Mouse (Mus musculus) layer of hippocampus, postnatal 10 days (tissue): ENCODE measurements around the gene Zfp984. TPM values are rescaled to one million over a fixed set of nuclear protein-coding genes. Genes with fewer than 3 reads are reported as not detected.
"Not testable (repeated sequence)": the region's sequence is repeated elsewhere in the genome, so short reads cannot be mapped to it uniquely, and the experiment has no call there.

Experiments used
- DNase-seq, 2 experiments: peaks; one replicate each; pipeline ENCODE4 v3.0.0; 2021; ENCODE audit warnings: low spot score in 2 of 2
- long read RNA-seq: library from polyadenylated mRNA; stranded (forward); transcript quantifications from one replicate; pipeline ENCODE4 v2.0.0, GENCODE M21; 2023
- total RNA-seq, 2 experiments: library from RNA; stranded (reverse); gene quantifications; 2 replicates each; pipeline ENCODE4 v1.2.3; 2021

Gene Zfp984
- total RNA-seq, result 1 to 10 TPM; 3.4 to 4.2 TPM
- long read RNA-seq, partial matches to known transcripts, result 0 of 1 reads
- long read RNA-seq, other reads (novel, unspliced or antisense), result 1 of 1 reads

DNA sequence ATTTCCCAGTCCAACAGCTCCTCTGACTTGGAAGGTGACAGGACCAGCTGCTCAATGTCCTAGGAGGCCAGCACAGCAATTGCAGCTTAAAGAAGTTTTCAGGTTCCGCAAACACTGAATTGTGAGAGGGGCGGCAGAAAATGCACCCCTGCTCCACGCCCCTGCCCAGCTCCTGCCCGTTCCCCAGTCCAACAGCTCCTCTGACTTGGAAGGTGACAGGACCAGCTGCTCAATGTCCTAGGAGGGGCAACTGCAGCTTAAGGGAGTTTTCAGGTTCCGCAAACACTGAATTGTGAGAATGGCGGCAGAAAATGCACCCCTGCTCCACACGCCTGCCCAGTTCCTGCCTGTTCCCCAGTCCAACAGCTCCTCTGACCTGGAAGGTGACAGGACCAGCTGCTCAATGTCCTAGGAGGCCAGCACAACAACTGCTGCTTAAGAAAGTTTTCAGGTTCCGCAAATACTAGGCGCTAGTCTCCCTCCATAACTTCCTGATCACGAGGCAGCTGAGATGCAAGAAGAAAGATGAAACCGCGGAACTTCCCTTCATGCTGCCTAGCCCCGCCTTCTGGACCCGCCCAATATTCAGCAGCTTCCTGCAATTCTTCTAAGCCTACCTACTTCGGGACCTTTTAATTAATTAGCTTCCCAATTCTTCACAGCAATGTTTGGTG is at the start of gene Zfp984:
Zfp984 (minus strand) TSS at position 497 of the 674 bp plus-strand sequence.
- not testable (repeated sequence) for DNase-seq

DNA sequence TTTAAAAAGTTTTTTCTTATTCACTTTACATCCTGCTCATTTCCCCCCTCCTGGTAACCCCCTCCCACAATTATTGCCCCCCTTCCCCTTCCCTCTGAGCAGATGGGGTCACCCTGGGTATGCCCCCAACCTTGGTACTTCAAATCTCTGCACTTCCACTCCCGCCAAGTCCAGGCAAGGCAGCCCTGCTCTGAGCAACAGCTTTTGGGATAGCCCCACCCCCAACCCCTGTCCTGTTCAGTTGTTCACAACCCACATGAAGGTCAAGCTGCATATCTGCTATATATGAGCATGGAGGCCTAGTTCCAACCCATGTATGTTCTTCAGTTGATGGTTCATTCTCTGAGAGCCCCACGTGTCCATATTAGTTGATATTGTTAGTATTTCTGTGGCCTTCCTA is 41.2 kb upstream of the Zfp984 start:
- no peak for DNase-seq

DNA sequence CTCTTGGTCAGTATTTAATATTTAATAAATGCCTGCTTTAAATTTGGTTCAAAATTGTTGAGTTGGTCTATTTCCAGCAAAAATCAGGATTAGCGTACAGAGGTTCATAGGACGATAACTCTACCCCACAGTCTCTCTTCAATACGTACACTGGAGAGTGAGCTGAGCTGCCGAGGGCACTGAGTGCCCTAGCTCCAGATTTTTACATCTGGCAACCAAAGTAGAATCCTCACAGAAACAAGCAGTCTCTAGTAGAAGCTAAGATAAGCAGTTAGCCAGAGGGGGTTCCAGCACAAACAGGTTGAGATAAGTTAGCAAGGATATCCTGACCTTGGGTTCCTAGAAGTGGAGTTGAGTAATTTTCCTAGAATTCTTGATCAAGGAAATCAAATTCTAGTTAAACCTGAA is 39.0 kb upstream of the Zfp984 start:
- DNase-seq, result no peak

DNA sequence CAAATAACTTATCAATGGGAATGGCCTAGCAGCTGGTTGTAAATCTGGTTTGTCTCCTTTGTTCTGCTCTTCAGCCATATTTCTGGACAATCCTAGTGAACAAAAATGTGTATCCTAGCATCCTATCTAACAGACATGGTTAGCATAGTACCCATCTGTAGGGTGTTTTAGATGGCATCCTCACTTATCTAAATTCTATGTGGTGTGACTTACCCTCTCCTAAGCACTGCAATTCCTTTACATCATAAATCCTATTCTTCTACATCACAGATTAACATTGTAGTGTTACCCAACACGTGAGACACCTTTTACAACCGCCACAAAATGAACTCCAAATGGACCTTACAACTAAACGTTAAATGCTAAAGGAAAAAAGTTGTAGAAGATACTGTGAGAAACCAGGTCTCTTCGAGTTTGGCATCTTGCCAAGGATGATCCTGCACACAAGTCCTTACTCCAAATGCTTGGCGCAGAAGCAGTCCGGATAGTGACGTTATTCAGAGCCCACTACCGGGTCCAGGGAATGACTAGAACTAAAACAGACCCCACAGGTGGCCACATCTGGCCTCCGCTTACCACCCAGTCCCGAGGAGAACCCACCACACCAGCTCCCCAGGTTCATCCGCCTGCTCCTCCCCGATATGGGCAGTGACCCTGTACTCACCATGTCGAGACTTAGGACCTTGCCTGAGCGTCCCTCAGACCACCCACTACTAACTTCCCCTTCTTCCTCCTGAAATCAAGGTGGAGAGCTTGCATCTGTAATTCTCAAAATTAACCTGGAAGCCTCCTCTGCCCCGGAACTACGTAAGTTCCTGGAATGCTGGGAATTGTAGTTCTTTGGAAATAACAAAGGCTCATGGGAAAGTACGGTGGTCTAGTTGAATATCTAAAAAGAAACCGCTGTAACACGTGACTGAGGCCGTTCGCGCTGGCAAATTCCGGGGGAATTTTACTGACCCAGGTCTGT is 38.3 kb upstream of the Zfp984 start, which contains the start of gene Zfp933:
Zfp933 (minus strand) TSS at position 753 of the 970 bp plus-strand sequence.
- peak; percentile 60 to 65 for DNase-seq

DNA sequence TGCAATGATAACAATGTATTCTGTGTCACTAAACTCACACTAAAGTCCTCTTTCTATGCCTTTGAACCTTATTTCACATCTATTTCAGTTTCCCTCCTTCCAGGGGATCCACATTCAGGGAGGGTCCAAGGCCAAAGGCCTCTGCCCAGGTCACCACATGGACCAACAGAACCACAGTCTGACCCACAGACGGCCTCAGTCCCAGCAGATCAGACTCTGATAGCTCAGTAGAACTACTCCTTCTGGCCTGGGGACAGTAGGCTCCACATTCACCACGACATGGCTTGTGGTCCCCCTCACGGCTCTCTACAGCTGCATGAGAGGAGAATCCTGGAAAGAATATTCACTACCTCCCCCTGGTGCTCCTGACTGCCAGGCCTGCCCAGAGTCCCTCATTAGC is 33.3 kb upstream of the Zfp984 start:
- no peak for DNase-seq

DNA sequence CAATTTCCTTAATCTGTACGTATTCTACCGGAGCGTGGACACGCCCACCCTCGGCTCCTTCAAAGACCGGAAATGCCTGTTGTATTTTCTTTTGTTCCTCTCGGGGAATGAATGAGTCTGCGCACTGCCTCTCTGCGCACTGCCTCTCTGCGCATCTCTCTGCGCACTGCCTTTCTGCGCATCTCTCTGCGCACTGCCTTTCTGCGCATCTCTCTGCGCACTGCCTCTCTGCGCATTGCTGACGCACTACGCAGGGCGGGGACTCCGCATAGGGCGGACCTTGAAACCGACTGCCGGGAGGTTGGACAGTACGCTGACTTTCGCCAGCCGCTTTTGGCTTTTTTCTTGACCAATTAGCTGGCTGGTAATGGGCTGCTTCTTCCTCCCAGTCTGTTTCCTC is 29.7 kb upstream of the Zfp984 start:
- DNase-seq, result not testable (repeated sequence)

DNA sequence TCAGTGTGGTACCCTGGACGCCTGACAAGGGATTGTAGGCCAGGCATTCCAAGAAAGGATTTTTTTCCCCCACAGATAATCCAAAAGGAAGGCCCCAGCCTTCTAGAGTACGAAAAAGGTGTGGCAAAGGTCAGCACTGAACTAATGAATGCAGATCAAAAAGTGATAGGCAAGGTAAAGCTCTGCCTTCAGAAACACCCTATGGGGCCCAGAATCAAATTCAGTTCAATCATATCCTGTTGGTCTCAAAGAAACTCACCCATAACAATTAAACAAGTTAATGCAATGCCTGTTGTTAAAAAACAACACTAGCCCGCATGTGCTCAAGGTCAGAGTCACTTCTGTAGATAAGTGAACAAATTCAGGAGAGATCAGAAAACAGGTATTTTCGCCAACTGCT is 14.8 kb upstream of the Zfp984 start:
- DNase-seq, result no peak

DNA sequence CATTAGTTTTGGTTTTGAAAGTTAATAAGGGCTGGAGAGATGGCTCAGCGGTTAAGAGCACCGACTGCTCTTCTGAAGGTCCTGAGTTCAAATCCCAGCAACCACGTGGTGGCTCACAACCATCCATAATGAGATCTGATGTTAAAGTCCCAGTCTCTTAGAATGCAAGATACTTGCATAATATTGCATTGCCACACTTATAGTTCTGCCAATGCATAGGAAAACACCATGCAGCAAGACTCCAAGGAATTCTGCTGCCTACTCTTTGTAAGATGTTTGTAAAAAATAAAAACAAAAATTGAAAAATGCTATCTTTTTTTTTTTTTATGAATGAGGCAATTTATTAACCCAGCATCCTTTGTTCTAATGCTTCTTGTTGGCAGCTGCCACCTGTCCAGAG is 11.8 kb upstream of the Zfp984 start:
- not testable (repeated sequence) for DNase-seq

DNA sequence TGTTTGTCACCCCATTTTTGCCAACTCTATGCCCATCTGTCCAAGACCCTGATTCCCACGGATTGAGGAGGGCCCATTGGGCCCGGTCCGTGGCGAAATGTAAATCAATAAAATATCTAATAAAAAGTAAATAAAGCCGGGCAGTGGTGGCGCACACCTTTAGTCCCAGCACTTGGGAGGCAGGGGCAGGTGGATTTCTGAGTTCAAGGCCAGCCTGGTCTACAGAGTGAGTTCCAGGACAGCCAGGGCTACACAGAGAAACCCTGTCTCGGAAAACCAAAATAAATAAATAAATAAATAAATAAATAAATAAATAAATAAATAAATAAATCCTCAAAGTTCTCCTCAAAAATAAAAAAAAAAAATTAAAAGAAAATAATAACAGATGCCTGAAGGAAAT is 10.1 kb upstream of the Zfp984 start:
- DNase-seq, result not testable (repeated sequence)

DNA sequence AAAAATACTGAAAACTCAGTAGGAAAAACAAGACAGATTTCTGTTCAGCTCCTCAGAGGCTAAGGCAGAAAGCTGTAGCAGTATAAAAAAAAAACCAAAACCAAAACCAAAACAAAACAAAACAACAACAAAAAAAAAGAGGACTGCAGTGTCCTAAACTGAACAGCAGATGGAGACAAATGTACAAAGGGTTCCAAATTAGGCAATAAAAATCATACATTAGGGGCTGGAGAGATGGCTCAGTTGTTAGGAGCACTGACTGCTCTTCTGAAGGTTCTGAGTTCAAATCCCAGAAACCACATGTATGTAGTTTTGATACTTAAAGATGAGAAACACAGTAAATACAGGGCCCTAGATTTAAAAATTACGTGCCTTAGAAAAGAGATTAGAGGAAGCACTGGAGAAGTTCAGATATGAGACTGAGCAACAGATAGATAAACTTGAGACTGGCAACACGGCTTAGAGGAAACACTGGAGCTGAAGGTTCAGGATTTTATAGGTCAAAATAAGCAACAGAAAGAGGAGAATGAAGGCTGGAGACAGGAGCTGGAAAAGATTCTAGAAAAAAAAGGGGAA is 5.1 kb upstream of the Zfp984 start:
- no peak for DNase-seq

DNA sequence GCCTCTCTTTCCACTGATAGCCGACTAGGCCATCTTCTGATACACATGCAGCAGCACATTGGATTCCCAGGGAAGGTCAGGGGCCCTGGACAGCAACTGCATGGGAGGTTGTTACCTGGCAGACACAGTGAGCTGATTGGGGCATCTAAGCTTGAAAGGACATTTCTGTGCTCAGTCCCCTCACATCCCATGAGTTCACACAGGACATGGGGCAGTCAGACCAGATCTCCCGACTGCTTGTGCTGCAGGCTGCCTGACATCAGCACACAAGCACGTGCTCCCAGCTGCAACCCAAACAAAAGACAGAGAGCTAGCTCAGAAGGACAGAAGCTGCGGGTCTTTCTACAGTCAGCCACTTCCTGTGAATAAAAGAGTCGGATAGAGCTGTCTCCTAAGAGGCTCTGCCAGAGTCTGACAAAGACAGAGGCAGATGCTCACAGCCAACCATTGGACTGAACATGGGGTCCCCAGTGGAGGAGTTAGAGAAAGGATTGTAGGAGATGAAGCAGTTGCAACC is 3.7 kb upstream of the Zfp984 start:
- DNase-seq, result no peak

DNA sequence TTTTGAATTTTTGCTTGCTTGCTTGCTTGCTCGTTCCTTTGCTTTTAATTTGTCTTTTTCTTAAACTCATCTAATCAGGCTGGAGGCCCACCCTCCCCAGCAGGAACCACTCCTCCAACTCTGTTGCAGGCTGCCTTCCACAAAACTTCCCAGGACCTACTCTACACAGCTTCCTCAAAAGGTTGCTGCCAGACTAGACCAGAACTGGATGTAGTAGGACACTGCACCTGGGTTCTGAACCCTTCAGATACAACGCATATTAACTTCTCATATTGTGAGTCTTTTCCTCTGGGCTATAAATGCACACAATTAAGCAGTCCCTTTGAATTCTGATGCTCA is 347 bp upstream of the Zfp984 start:
- not testable (repeated sequence) for DNase-seq

DNA sequence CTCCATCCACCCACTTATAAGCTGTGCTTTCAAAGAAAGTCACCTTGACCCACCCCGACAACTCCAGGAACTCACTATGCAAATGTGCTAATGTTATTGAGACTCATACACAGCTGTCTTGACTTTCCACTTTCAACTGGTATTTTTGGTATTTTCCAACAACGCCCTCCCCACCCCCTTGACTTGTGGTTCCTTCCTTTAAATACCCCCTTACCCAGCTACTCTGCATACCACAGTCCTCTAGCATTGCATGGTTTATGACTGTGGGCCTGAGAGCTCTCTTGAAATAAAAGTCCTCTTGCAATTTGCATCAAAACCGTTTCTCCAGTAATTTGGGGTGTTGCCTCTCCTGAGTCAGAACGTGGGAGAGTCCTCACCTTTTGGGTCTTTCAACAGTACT is 1.1 kb downstream of the Zfp984 start:
- not testable (repeated sequence) for DNase-seq

DNA sequence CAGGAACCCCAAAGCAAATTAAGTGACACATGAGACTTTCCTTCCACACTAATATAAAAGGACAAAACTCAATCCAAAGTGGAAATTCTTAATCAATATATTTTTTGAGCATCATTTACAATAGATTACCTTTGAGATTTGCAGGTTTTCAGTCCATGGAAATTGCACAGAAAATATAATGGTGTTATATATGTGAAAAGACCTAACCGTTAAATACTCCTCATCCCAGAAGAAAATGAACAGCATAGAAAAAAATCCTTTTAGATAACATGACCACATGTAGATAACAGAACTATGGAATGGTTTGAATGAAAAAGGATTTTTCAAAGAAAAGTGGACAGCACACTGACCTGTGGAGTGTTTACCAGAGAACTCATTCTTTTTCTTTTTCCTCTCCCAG is 14.3 kb downstream of the Zfp984 start:
- DNase-seq, result not testable (repeated sequence)

DNA sequence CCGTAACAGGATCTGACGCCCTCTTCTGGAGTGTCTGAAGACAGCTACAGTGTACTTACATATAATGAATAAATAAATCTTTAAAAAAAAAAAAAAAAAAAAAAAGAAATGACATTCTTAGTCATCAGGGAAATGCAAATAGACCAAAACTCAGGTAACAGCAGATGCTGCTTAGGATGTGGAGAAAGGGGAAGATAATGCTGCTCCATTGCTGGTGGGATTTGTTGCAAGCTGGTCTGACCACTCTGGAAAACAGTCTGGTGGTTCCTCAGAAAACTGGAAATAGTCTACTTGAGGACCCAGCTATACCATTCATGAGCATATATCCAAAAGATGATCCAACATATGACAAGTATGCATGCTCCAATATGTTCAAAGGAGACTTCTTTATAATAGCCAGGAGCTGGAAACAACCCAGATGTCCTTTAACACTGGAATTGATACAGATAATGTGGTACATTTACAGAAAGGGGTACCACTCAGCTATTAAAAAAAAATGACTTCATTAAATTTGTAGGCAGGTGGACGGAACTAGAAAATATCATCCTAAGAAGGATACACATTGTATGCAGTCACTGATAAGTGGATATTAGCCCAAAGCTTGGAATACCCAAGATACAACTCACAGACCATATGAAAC is 15.4 kb downstream of the Zfp984 start:
- DNase-seq, result not testable (repeated sequence)

DNA sequence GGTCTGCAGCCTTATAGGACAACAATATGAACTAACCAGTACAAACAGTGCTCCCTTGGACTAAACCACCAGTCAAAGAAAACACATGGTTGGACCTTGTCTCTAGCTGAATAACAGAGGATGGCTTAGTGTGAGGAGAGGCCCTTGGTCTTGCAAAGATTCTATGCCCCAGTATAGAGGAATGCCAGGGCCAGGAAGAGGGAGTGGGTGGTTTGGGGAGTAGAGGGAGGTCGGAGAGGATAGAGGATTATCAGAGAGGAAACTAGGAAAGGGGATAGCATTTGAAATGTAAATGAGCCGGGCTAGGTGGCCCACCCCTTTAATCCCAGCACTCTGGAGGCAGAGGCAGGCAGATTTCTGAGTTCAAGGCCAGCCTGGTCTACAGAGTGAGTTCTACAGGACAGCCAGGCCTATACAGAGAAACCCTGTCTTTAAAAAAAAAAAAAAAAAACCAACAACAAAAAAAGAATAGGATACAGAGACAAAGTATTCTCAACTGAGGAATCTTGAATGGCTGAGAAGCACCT is 16.1 kb downstream of the Zfp984 start:
- DNase-seq, result not testable (repeated sequence)

DNA sequence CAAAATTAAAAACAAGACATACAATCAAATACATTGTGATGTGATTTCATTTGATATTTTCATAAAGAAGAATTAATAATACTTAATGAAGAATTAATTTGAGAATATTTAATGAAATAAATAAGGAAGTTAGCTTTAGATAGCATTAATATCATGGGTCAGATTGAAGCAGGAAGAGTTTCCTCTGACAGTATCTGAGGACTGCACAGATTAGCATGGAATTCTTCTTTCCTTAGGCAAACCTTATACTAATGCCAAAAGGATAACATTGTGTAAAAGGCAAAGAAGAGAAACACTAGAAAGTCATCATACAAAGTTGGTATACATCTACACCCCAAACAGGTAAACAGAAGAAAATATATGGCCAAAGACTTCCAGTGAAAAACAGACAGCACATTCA is 17.9 kb downstream of the Zfp984 start:
- not testable (repeated sequence) for DNase-seq

DNA sequence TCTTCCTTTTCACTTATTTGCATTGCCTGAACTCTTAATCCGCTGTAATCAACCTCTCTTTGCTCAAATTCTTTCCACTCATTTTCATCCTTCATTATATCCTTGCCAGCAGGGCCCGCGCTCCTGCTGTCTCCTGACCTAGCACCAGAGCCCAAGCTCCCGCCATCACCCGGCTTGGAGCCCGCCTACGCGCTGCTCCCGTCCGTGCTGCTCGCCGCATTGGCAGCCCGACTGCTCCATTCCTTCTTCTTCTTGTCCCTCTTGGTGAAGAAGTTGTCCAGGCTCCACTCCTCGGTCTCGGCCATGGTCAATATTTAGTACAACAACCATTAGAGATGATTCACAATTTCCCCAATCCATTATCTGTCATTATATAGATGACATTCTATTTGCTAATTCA is 63.3 kb downstream of the Zfp984 start:
- not testable (repeated sequence) for DNase-seq

DNA sequence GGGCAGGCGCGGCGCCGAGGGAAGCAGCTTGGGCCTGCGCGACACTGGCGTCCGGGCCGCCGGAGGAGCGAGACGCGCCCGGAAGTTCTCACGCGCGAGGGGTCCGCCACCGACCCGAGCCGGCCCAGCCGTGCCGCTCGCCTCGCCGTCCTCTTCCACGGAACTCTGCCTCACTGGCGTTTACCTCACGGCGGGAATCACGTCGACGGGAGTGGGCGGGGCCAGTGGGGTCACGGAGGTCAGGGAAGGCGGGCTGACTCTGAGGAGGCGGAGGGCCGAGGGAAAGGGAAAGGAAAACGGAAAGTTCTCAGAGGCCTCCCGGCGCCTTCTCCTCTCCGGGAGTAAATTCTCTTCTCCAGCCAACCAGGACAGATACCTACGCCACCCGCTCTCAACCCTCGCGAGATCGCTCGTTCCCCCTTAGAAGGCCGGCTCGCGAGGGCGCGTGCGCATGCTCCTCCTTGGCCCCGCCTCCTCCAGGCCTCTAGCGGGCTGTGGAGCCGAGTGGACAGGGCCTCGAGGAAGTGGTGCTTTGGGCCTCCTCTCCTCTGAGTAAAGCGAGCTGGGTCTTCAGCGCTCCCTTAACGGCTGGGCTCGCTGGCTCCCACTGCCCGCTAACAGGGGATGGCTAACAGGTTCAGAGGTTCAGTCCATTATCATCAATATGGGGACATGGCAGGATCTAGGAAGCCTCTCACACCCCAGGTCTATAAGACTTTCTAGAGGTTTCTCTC is 70.8 kb downstream of the Zfp984 start:
- not testable (repeated sequence) for DNase-seq
